Mouse (Mus musculus): ENCODE measurements around the gene Dbh. TPM values are rescaled to one million over a fixed set of nuclear protein-coding genes. Genes with fewer than 3 reads are reported as not detected.

Dbh gene
- polyA plus RNA-seq, 1 experiment from 2014 or later: 1.2 TPM

DNA sequence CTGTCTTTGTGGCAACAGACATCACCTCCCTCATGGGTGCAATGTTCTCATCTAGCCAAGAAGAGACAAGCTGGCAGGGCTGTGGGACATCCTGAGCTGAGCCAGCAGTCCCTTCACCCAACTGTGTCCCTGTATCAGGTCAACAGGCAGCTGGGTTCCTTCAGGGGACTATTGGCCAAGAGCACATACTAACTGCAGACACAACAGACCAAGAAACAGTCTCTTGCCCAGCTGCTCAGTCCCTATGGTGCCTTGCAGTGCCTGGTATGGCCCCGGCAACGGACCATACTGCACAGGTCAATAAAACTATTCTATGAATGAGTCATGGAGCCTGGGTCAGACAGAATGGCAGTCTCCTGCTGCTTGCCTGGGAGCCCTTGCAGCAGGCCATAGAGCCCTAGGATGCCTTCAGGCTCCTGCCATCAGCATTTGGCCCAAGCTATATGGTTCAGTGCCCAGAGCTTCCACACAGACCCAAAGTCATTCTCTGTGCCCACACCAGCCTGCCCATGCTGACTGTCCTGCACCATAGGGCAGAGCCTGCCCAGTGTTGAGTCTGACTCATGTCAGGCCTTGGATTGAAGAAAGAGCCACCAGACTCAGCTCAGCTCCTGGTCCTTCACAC lies 64.6 kb downstream of the Dbh start:
- 0 out of 2 replicates have a peak, but pooled peaks cover 2% of the 10 kb centered on the region for H3K27me3 ChIP-seq
- no peak for ATAC-seq (ENCODE audit: low FRiP score, low read depth)
- no peak overlapping the region for H3K4me3 ChIP-seq
- 76% methylated on average over 2 of the region's 2 CpGs for WGBS
- H3K4me1 ChIP-seq: peaks cover 19% of the 10 kb centered on the region
- no peak overlapping the region for H3K4me2 ChIP-seq (replicated peaks)
- H3K9me3 ChIP-seq: no peaks in the 10 kb centered on the region
- H3K27ac ChIP-seq: no peak overlapping the region
- H3K9ac ChIP-seq: no peak overlapping the region
- H3K36me3 ChIP-seq: no peaks in the 10 kb centered on the region

DNA sequence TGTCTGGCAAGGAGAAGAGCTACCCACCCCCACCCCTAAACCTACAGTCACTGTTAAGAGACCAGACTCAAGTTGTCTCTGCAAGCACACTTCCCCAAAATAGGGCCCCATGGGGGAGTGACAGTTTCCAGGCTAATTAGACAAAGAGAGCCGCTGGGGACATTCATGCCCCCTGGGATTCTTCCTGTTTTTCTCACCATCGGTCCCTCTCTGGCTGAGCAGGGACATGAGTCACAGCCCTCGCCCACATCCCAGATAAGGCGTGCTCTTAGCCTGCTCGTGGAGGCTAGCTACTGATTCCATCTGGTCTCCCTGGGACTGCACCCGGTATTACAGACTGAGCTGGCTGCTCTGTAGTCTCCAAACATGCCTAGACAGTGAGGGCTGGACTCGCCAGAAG lies 67.3 kb downstream of the Dbh start:
- 0 out of 2 replicates have a peak, but pooled peaks cover 5% of the 10 kb centered on the region for H3K27me3 ChIP-seq
- no peak overlapping the region for H3K4me2 ChIP-seq (replicated peaks)
- H3K36me3 ChIP-seq: no peaks in the 10 kb centered on the region
- no peak for ATAC-seq (ENCODE audit: low FRiP score, low read depth)
- no peak overlapping the region for H3K9ac ChIP-seq
- H3K27ac ChIP-seq: no peak overlapping the region
- 19% methylated on average over 7 of the region's 7 CpGs for WGBS
- 0 out of 2 replicates have a peak, but pooled peaks cover 7% of the 10 kb centered on the region for H3K4me1 ChIP-seq
- no peak overlapping the region for H3K4me3 ChIP-seq
- H3K9me3 ChIP-seq: no peaks in the 10 kb centered on the region

Other genes starting within 250 kb of the Dbh start
- 42.0 and 48.8 TPM in 2 replicates for gene Surf2, start 248.9 kb upstream of the Dbh start, polyA plus RNA-seq (2015; fragmentation: Nextera tagmentation; extraction: Ambion mirVana)
- gene Surf1, start 248.7 kb upstream of the Dbh start, polyA plus RNA-seq (2015; fragmentation: Nextera tagmentation; extraction: Ambion mirVana): 58.1 and 58.7 TPM in 2 replicates
- gene Surf4, start 231.3 kb upstream of the Dbh start, polyA plus RNA-seq (2015; fragmentation: Nextera tagmentation; extraction: Ambion mirVana): 254 and 280 TPM in 2 replicates
- gene Stkld1, start 231.2 kb upstream of the Dbh start, polyA plus RNA-seq (2015; fragmentation: Nextera tagmentation; extraction: Ambion mirVana): not detected in 2 replicates
- 48.6 and 52.9 TPM in 2 replicates for gene Rexo4, start 200.8 kb upstream of the Dbh start, polyA plus RNA-seq (2015; fragmentation: Nextera tagmentation; extraction: Ambion mirVana)
- not detected in 2 replicates for gene Adamts13, start 191.8 kb upstream of the Dbh start, polyA plus RNA-seq (2015; fragmentation: Nextera tagmentation; extraction: Ambion mirVana)
- gene Cacfd1, start 155.3 kb upstream of the Dbh start, polyA plus RNA-seq (2015; fragmentation: Nextera tagmentation; extraction: Ambion mirVana): 96.3 and 102 TPM in 2 replicates
- gene Slc2a6, start 137.2 kb upstream of the Dbh start, polyA plus RNA-seq (2015; fragmentation: Nextera tagmentation; extraction: Ambion mirVana): 0.75 and 0.77 TPM in 2 replicates
- 43.3 and 49.0 TPM in 2 replicates for gene Mymk, start 93.1 kb upstream of the Dbh start, polyA plus RNA-seq (2015; fragmentation: Nextera tagmentation; extraction: Ambion mirVana)
- gene Adamtsl2, start 85.9 kb upstream of the Dbh start, polyA plus RNA-seq (2015; fragmentation: Nextera tagmentation; extraction: Ambion mirVana): 13.3 and 13.8 TPM in 2 replicates
- 0.46 and 0.52 TPM in 2 replicates for gene Fam163b, start 22.7 kb upstream of the Dbh start, polyA plus RNA-seq (2015; fragmentation: Nextera tagmentation; extraction: Ambion mirVana)
- 8.6 and 10.2 TPM in 2 replicates for gene Sardh, start 83.1 kb downstream of the Dbh start, polyA plus RNA-seq (2015; fragmentation: Nextera tagmentation; extraction: Ambion mirVana)

Measured in limb, embryonic 13.5 days (tissue).